Mouse (Mus musculus): Measurements from ENCODE around the gene Tcf25. TPM values are rescaled to one million over a fixed set of nuclear protein-coding genes. Genes with fewer than 3 reads are reported as not detected.

The Tcf25 gene
- polyA plus RNA-seq, 1 experiment = 244 TPM

GRCm38 (mm10) chr8:123342253-123342652, 31.3 kb upstream of the Tcf25 start:
- H3K4me3 ChIP-seq (ENCODE audit: insufficient read depth, low read depth, low read length) = no peak overlapping the region
- H3K27ac ChIP-seq (replicated peaks; ENCODE audit: low read depth, low read length) = no peak overlapping the region
- H3K4me1 ChIP-seq (ENCODE audit: control insufficient read depth, insufficient read depth, insufficient read length, low read length) = peaks cover 4% of the 10 kb centered on the region; the same call in 1 of the 2 replicates

- H3K4me3 ChIP-seq (ENCODE audit: insufficient read depth, low read depth, low read length) = no peak overlapping the region
- peaks cover 4% of the 10 kb centered on the region; the same call in 1 of the 2 replicates for H3K4me1 ChIP-seq (ENCODE audit: control insufficient read depth, insufficient read depth, insufficient read length, low read length)
- H3K27ac ChIP-seq (replicated peaks; ENCODE audit: low read depth, low read length) = no peak overlapping the region
Observed at GRCm38 (mm10) chr8:123342911-123343310, 30.6 kb upstream of the Tcf25 start.

- no peak overlapping the region for H3K4me3 ChIP-seq (ENCODE audit: insufficient read depth, low read depth, low read length)
- H3K4me1 ChIP-seq (ENCODE audit: control insufficient read depth, insufficient read depth, insufficient read length, low read length) = peaks cover 4% of the 10 kb centered on the region; the same call in 1 of the 2 replicates
- H3K27ac ChIP-seq (replicated peaks; ENCODE audit: low read depth, low read length) = no peak overlapping the region
Observed at GRCm38 (mm10) chr8:123343422-123343821, 30.1 kb upstream of the Tcf25 start.

- Histone ChIP-seq H3K4me3 (ENCODE audit: insufficient read depth, low read depth, low read length) (no peak overlapping the region), H3K4me1 (ENCODE audit: control insufficient read depth, insufficient read depth, insufficient read length, low read length) (peaks cover 4% of the 10 kb centered on the region; the same call in 1 of the 2 replicates), H3K27ac (replicated peaks; ENCODE audit: low read depth, low read length) (no peak overlapping the region)
Observed at GRCm38 (mm10) chr8:123345135-123345534, 28.4 kb upstream of the Tcf25 start.

GRCm38 (mm10) chr8:123345856-123346255, 27.7 kb upstream of the Tcf25 start:
- Histone ChIP-seq H3K27ac (replicated peaks; ENCODE audit: low read depth, low read length) (no peak overlapping the region), H3K4me1 (ENCODE audit: control insufficient read depth, insufficient read depth, insufficient read length, low read length) (peaks cover 4% of the 10 kb centered on the region; the same call in 1 of the 2 replicates), H3K4me3 (ENCODE audit: insufficient read depth, low read depth, low read length) (no peak overlapping the region)

- H3K4me3 ChIP-seq (ENCODE audit: insufficient read depth, low read depth, low read length) = no peak overlapping the region
- H3K27ac ChIP-seq (replicated peaks; ENCODE audit: low read depth, low read length) = no peak overlapping the region
Observed at GRCm38 (mm10) chr8:123347293-123347692, 26.3 kb upstream of the Tcf25 start.

GRCm38 (mm10) chr8:123348237-123348843, 25.2 kb upstream of the Tcf25 start:
- H3K4me1 ChIP-seq (ENCODE audit: control insufficient read depth, insufficient read depth, insufficient read length, low read length) = no peaks in the 10 kb centered on the region
- no peak overlapping the region for H3K4me3 ChIP-seq (ENCODE audit: insufficient read depth, low read depth, low read length)
- no peak overlapping the region for H3K27ac ChIP-seq (replicated peaks; ENCODE audit: low read depth, low read length)

More at GRCm38 (mm10) chr8:123347293-123347692, 26.3 kb upstream of the Tcf25 start:
- H3K4me1 ChIP-seq (ENCODE audit: control insufficient read depth, insufficient read depth, insufficient read length, low read length) = no peaks in the 10 kb centered on the region

- no peak overlapping the region for H3K27ac ChIP-seq (replicated peaks; ENCODE audit: low read depth, low read length)
- no peak overlapping the region for H3K4me3 ChIP-seq (ENCODE audit: insufficient read depth, low read depth, low read length)
- H3K4me1 ChIP-seq (ENCODE audit: control insufficient read depth, insufficient read depth, insufficient read length, low read length) = no peaks in the 10 kb centered on the region
Observed at GRCm38 (mm10) chr8:123349073-123349472, 24.5 kb upstream of the Tcf25 start.

- H3K27ac ChIP-seq (replicated peaks; ENCODE audit: low read depth, low read length) = no peak overlapping the region
- no peaks in the 10 kb centered on the region for H3K4me1 ChIP-seq (ENCODE audit: control insufficient read depth, insufficient read depth, insufficient read length, low read length)
- no peak overlapping the region for H3K4me3 ChIP-seq (ENCODE audit: insufficient read depth, low read depth, low read length)
Observed at GRCm38 (mm10) chr8:123352118-123352517, 21.4 kb upstream of the Tcf25 start.

GRCm38 (mm10) chr8:123352786-123353185, 20.8 kb upstream of the Tcf25 start:
- Histone ChIP-seq H3K4me3 (ENCODE audit: insufficient read depth, low read depth, low read length) (no peak overlapping the region), H3K4me1 (ENCODE audit: control insufficient read depth, insufficient read depth, insufficient read length, low read length) (no peaks in the 10 kb centered on the region), H3K27ac (replicated peaks; ENCODE audit: low read depth, low read length) (no peak overlapping the region)

- no peak overlapping the region for H3K4me3 ChIP-seq (ENCODE audit: insufficient read depth, low read depth, low read length)
- no peak overlapping the region for H3K27ac ChIP-seq (replicated peaks; ENCODE audit: low read depth, low read length)
- no peaks in the 10 kb centered on the region for H3K4me1 ChIP-seq (ENCODE audit: control insufficient read depth, insufficient read depth, insufficient read length, low read length)
Observed at GRCm38 (mm10) chr8:123353216-123353615, 20.3 kb upstream of the Tcf25 start.

GRCm38 (mm10) chr8:123361082-123361739, 12.3 kb upstream of the Tcf25 start:
- H3K4me1 ChIP-seq (ENCODE audit: control insufficient read depth, insufficient read depth, insufficient read length, low read length) = no peaks in the 10 kb centered on the region
- H3K27ac ChIP-seq (replicated peaks; ENCODE audit: low read depth, low read length) = no peak overlapping the region
- H3K4me3 ChIP-seq (ENCODE audit: insufficient read depth, low read depth, low read length) = no peak overlapping the region

GRCm38 (mm10) chr8:123374239-123374578, 656 bp downstream of the Tcf25 start:
- Histone ChIP-seq H3K27ac (replicated peaks; ENCODE audit: low read depth, low read length) (peak overlapping the region; percentile 97), H3K4me3 (ENCODE audit: insufficient read depth, low read depth, low read length) (peak overlapping the region; percentile 99), H3K4me1 (ENCODE audit: control insufficient read depth, insufficient read depth, insufficient read length, low read length) (peaks cover 6% of the 10 kb centered on the region; the same call in 1 of the 2 replicates)

- peaks cover 6% of the 10 kb centered on the region; the same call in 1 of the 2 replicates for H3K4me1 ChIP-seq (ENCODE audit: control insufficient read depth, insufficient read depth, insufficient read length, low read length)
- H3K4me3 ChIP-seq (ENCODE audit: insufficient read depth, low read depth, low read length) = no peak overlapping the region
- H3K27ac ChIP-seq (replicated peaks; ENCODE audit: low read depth, low read length) = no peak overlapping the region
Observed at GRCm38 (mm10) chr8:123375701-123376100, 2.1 kb downstream of the Tcf25 start.

- Histone ChIP-seq H3K27ac (replicated peaks; ENCODE audit: low read depth, low read length) (no peak overlapping the region), H3K4me1 (ENCODE audit: control insufficient read depth, insufficient read depth, insufficient read length, low read length) (peaks cover 6% of the 10 kb centered on the region; the same call in 1 of the 2 replicates), H3K4me3 (ENCODE audit: insufficient read depth, low read depth, low read length) (no peak overlapping the region)
Observed at GRCm38 (mm10) chr8:123376106-123376505, 2.6 kb downstream of the Tcf25 start.

GRCm38 (mm10) chr8:123381711-123382110, 8.2 kb downstream of the Tcf25 start:
- no peaks in the 10 kb centered on the region for H3K4me1 ChIP-seq (ENCODE audit: control insufficient read depth, insufficient read depth, insufficient read length, low read length)
- H3K4me3 ChIP-seq (ENCODE audit: insufficient read depth, low read depth, low read length) = no peak overlapping the region
- H3K27ac ChIP-seq (replicated peaks; ENCODE audit: low read depth, low read length) = no peak overlapping the region
